Mouse (Mus musculus) heart, adult 8-10 months (tissue): ENCODE results near the gene Rrnad1. TPM values are rescaled to one million over a fixed set of nuclear protein-coding genes. Genes with fewer than 3 reads are reported as not detected.

Source experiments
- DNase-seq: peaks from one replicate; pipeline ENCODE4 v3.0.0; 2022; ENCODE audit warnings: low spot score
- total RNA-seq, 4 experiments: library from RNA; stranded (reverse); gene quantifications; 2 replicates each; pipeline ENCODE4 v1.2.4; 2022

The Rrnad1 gene
- total RNA-seq, 4 experiments from 2014 or later: 4.6 to 6.7 (median 5.3) TPM

DNA sequence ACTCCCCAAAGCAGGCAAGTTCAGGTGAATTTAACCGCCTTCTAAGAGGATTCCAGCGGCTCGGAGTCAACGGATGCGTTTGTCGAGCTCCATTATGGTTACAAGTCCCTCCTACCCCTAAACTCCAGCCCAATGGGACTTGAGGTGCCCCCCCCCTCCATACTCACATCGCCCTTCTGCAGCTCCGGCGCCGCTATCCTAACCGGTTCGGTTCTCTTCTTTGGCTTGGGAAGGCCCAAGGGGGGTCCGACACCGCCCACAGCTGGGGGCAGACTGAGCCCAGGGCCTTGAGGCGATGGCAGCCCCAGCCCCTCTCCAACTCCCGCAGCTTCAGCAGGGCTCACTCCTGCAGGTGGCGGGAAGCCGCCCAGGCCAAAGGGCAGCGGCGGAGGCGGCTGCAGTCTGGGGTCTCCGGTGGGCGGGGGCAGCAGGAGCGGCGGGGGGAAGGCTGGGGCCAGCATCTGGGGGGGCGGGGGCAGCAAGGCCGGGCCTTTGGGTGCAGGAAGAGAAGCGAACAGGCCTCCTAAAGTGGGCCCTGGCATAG is 45.7 kb downstream of the Rrnad1 start:
- DNase-seq: no peak

DNA sequence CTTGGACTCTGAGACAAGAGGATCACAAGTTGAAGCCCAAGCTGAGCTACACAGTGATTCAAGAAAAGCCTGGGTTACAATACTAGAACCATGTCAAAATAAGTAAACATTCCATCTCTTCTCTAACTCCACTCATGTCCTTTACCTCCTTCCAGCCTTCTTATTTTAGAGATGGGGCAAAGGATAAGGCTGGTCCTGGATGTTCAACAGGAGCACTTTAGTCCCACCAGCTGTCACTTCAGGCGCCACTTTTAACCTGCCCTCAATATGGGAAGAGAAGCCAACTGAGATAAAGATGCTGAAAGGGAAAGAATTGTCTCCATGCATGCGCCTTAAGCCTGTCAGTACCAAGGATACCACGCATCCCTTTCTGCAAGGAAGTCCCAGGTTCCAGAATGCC is 46.2 kb downstream of the Rrnad1 start:
- DNase-seq: no peak

DNA sequence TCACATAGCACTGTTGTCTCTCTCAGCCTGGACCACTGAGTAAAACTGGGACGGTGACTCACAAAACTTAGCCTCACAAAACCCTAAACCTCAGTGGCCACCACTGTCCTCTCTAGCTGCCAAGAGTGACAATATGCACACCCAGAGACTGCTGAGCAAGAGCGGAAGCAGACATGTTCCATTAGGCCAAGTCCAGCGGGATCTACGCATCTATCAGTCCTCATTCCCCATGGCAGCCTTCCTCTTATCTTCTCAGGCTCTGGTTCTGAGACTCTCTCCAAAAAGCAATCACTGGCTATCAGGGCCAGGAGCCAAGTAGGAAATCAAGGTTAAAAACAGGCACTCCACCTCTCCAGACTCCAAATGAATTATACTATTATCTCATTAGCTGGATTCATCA is 52.8 kb downstream of the Rrnad1 start:
- DNase-seq: no peak

Other genes with a start within 250 kb of the Rrnad1 start
- under 1 TPM in 3 of 4 experiments, not detected in 1; 0.09 to 0.31 (median 0.13) TPM for gene Lrrc71, start 182.1 kb downstream of the Rrnad1 start, total RNA-seq
- under 1 TPM in 3 of 4 experiments, not detected in 1; 0.16 to 0.30 (median 0.19) TPM for gene Ntrk1, start 135.6 kb downstream of the Rrnad1 start, total RNA-seq
- not detected for gene Insrr, start 133.8 kb downstream of the Rrnad1 start, total RNA-seq
- 10 to 100 TPM; 14.0 to 19.9 (median 15.4) TPM for gene Pear1, start 106.4 kb downstream of the Rrnad1 start, total RNA-seq
- under 1 TPM in 2 of 4 experiments, not detected in 2; 0.06 to 0.16 TPM for gene Sh2d2a, start 84.0 kb downstream of the Rrnad1 start, total RNA-seq
- 10 to 100 TPM; 40.7 to 49.8 (median 45.6) TPM for gene Prcc, start 45.1 kb downstream of the Rrnad1 start, total RNA-seq
- 100 to 1,000 TPM; 109 to 118 (median 117) TPM for gene Hdgf, start 24.4 kb downstream of the Rrnad1 start, total RNA-seq
- 10 to 100 TPM; 73.5 to 80.6 (median 77.1) TPM for gene Mrpl24, start 11.2 kb downstream of the Rrnad1 start, total RNA-seq
- gene Isg20l2, start 403 bp downstream of the Rrnad1 start, total RNA-seq: 1 to 10 TPM; 9.0 to 9.8 (median 9.7) TPM
- gene Crabp2, start 17.9 kb upstream of the Rrnad1 start, total RNA-seq: not detected
- gene Nes, start 40.4 kb upstream of the Rrnad1 start, total RNA-seq: 10 to 100 TPM; 10.1 to 25.1 (median 18.9) TPM
- under 1 TPM in 3 of 4 experiments, not detected in 1; 0.09 to 0.69 (median 0.27) TPM for gene Bcan, start 69.5 kb upstream of the Rrnad1 start, total RNA-seq
- not detected for gene Hapln2, start 96.9 kb upstream of the Rrnad1 start, total RNA-seq
- 10 to 100 TPM in 3 of 4 experiments, 1 to 10 TPM in 1; 9.8 to 11.7 (median 10.8) TPM for gene Gpatch4, start 112.4 kb upstream of the Rrnad1 start, total RNA-seq
- 100 to 1,000 TPM in 1 of 4 experiments, 10 to 100 TPM in 3; 94.4 to 103 (median 96.3) TPM for gene Naxe, start 127.8 kb upstream of the Rrnad1 start, total RNA-seq
- not detected for gene Ttc24, start 147.6 kb upstream of the Rrnad1 start, total RNA-seq
- gene Iqgap3, start 151.3 kb upstream of the Rrnad1 start, total RNA-seq: under 1 TPM; 0.22 to 0.80 (median 0.45) TPM
- 100 to 1,000 TPM; 125 to 139 (median 131) TPM for gene Mef2d, start 211.7 kb upstream of the Rrnad1 start, total RNA-seq